Mouse (Mus musculus) embryonic facial prominence, embryonic 14.5 days (tissue): ENCODE results near the gene Arrdc2. TPM values are rescaled to one million over a fixed set of nuclear protein-coding genes. Genes with fewer than 3 reads are reported as not detected.

Source experiments
- ATAC-seq: fragments of 200-750 bp; cut with Nextera tagmentation; 2 replicates; pipeline ENCODE4 v1.8.0; 2017; ENCODE audit warnings: low read depth, moderate number of reproducible peaks, moderate TSS enrichment
- DNase-seq: peaks from one replicate; pipeline ENCODE4 v3.0.0-alpha.2; 2015; ENCODE audit warnings: low spot score
- H3K27ac ChIP-seq: fragments of 300-500 bp; sonication (generic); replicated peaks from 2 replicates; pipeline ENCODE4 v1.5.1; 2014; ENCODE audit warnings: low read depth, mild to moderate bottlenecking, low read length, moderate library complexity
- H3K27me3 ChIP-seq: fragments of 300-500 bp; sonication (generic); replicated peaks from 2 replicates; pipeline ENCODE4 v1.6.1; 2014; ENCODE audit warnings: low read length; ENCODE audit not compliant: control insufficient read depth, insufficient read depth
- H3K36me3 ChIP-seq: fragments of 300-500 bp; sonication (generic); 2 replicates; pipeline ENCODE4 v1.6.1; 2014; ENCODE audit warnings: low read length, mixed read lengths; ENCODE audit not compliant: control insufficient read depth, insufficient read depth
- H3K4me1 ChIP-seq: fragments of 300-500 bp; sonication (generic); 2 replicates; pipeline ENCODE4 v1.6.1; 2014; ENCODE audit warnings: antibody characterized with exemption, low read length; ENCODE audit not compliant: control insufficient read depth, insufficient read depth
- H3K4me2 ChIP-seq: fragments of 300-500 bp; sonication (generic); 2 replicates; pipeline ENCODE4 v1.6.1; 2014; ENCODE audit warnings: low read depth, mild to moderate bottlenecking, low read length, moderate library complexity, mixed read lengths
- H3K4me3 ChIP-seq: fragments of 300-500 bp; sonication (generic); 2 replicates; pipeline ENCODE4 v1.5.1; 2014; ENCODE audit warnings: low read depth, mild to moderate bottlenecking, low read length
- H3K9ac ChIP-seq: fragments of 300-500 bp; sonication (generic); 2 replicates; pipeline ENCODE4 v1.6.1; 2014; ENCODE audit warnings: low read depth, mild to moderate bottlenecking, low read length, moderate library complexity, mixed read lengths
- H3K9me3 ChIP-seq: fragments of 300-500 bp; sonication (generic); 2 replicates; pipeline ENCODE4 v1.6.1; 2016; ENCODE audit warnings: low read length; ENCODE audit not compliant: control insufficient read depth
- WGBS: fragments of 180-500 bp; shearing (Covaris S2); extraction: QIAGEN DNeasy Blood & Tissue Kit; methylation state at CpG from one replicate; pipeline ENCODE4 v1.1.7; 2014; 5-methylcytosine and 5-hydroxymethylcytosine counted together
- polyA plus RNA-seq: library from polyadenylated mRNA; unstranded; fragments of >200 nt; fragmentation: Nextera tagmentation; extraction: Ambion mirVana; gene quantifications from 2 replicates; pipeline ENCODE4 v1.2.1, GENCODE M21; 2014

Gene Arrdc2
- polyA plus RNA-seq, 1 experiment from 2014 or later: 5.4 TPM

- Histone ChIP-seq H3K4me1 (no peaks in the 10 kb centered on the region), H3K9ac (no peak overlapping the region), H3K27me3 (peaks cover 19% of the 10 kb centered on the region), H3K9me3 (peaks cover 16% of the 10 kb centered on the region; the same call in 1 of the 2 replicates), H3K27ac (no peak overlapping the region), H3K4me2 (peak overlapping the region; percentile 42), H3K4me3 (peak overlapping the region; percentile 16; the same call in 1 of the 2 replicates), H3K36me3 (no peaks in the 10 kb centered on the region)
- DNase-seq (no peak), ATAC-seq (no peak)
- WGBS: 8% methylated on average over 28 of the region's 30 CpGs
Measured at GRCm38 (mm10) chr8:70816679-70817078, 22.8 kb downstream of the Arrdc2 start.

GRCm38 (mm10) chr8:70812885-70813284 lies 26.6 kb downstream of the Arrdc2 start:
- Histone ChIP-seq H3K27ac (no peak overlapping the region), H3K36me3 (no peaks in the 10 kb centered on the region), H3K9ac (no peak overlapping the region), H3K9me3 (no peaks in the 10 kb centered on the region), H3K4me2 (no peak overlapping the region), H3K4me1 (no peaks in the 10 kb centered on the region), H3K27me3 (peaks cover 19% of the 10 kb centered on the region), H3K4me3 (no peak overlapping the region)
- WGBS: 52% methylated on average over 4 of the region's 4 CpGs
- DNase-seq (no peak), ATAC-seq (no peak)

- 37% methylated on average over 4 of the region's 4 CpGs for WGBS
- no peak for DNase-seq
- H3K4me3 ChIP-seq: no peak overlapping the region
Measured at GRCm38 (mm10) chr8:70812055-70812454, 27.5 kb downstream of the Arrdc2 start.

GRCm38 (mm10) chr8:70810962-70811680 lies 28.4 kb downstream of the Arrdc2 start:
- WGBS: 64% methylated on average over 20 of the region's 20 CpGs
- Histone ChIP-seq H3K9ac (no peak overlapping the region), H3K4me2 (no peak overlapping the region), H3K27me3 (peaks cover 4% of the 10 kb centered on the region; the same call in 1 of the 2 replicates), H3K4me1 (no peaks in the 10 kb centered on the region), H3K36me3 (no peaks in the 10 kb centered on the region), H3K9me3 (no peaks in the 10 kb centered on the region), H3K4me3 (no peak overlapping the region), H3K27ac (no peak overlapping the region)
- ATAC-seq (no peak; the same call in 1 of the 2 replicates), DNase-seq (no peak)

More at GRCm38 (mm10) chr8:70812055-70812454, 27.5 kb downstream of the Arrdc2 start:
- ATAC-seq: no peak
- H3K9ac ChIP-seq: no peak overlapping the region
- H3K4me1 ChIP-seq: no peaks in the 10 kb centered on the region
- H3K9me3 ChIP-seq: no peaks in the 10 kb centered on the region
- H3K27ac ChIP-seq: no peak overlapping the region
- no peak overlapping the region for H3K4me2 ChIP-seq
- H3K36me3 ChIP-seq: no peaks in the 10 kb centered on the region
- H3K27me3 ChIP-seq: peaks cover 13% of the 10 kb centered on the region

- Histone ChIP-seq H3K27me3 (peaks cover 4% of the 10 kb centered on the region; the same call in 1 of the 2 replicates), H3K9ac (no peak overlapping the region), H3K4me1 (0 out of 2 replicates have a peak, but pooled peaks cover 2% of the 10 kb centered on the region), H3K4me3 (no peak overlapping the region), H3K9me3 (no peaks in the 10 kb centered on the region), H3K4me2 (no peak overlapping the region), H3K36me3 (no peaks in the 10 kb centered on the region), H3K27ac (no peak overlapping the region)
- ATAC-seq (no peak), DNase-seq (no peak)
- 72% methylated on average over 7 of the region's 8 CpGs for WGBS
Measured at GRCm38 (mm10) chr8:70808955-70809701, 30.4 kb downstream of the Arrdc2 start.

- H3K9me3 ChIP-seq: no peaks in the 10 kb centered on the region
- H3K36me3 ChIP-seq: no peaks in the 10 kb centered on the region
- 0 out of 2 replicates have a peak, but pooled peaks cover 8% of the 10 kb centered on the region for H3K4me1 ChIP-seq
- H3K9ac ChIP-seq: no peak within 1 kb of the TSS
- H3K4me2 ChIP-seq: no peak within 1 kb of the TSS
- H3K27ac ChIP-seq: no peak within 1 kb of the TSS
- DNase-seq: no peak
- ATAC-seq: no peak
- peaks cover 11% of the 10 kb centered on the region for H3K27me3 ChIP-seq
- no peak within 1 kb of the TSS for H3K4me3 ChIP-seq
- 66% methylated on average over 5 of the region's 5 CpGs for WGBS
Measured at GRCm38 (mm10) chr8:70808239-70808638, 31.3 kb downstream of the Arrdc2 start, which contains the start of gene Il12rb1. TSS of gene Il12rb1 (plus strand) at chr8:70808449.

- H3K4me1 ChIP-seq: 0 out of 2 replicates have a peak, but pooled peaks cover 8% of the 10 kb centered on the region
- H3K36me3 ChIP-seq: no peaks in the 10 kb centered on the region
- no peak overlapping the region for H3K4me3 ChIP-seq
- H3K27me3 ChIP-seq: peaks cover 11% of the 10 kb centered on the region
- H3K9me3 ChIP-seq: no peaks in the 10 kb centered on the region
- DNase-seq (no peak), ATAC-seq (no peak)
- H3K9ac ChIP-seq: no peak overlapping the region
- WGBS: 27% methylated on average over 1 of the region's 1 CpGs
- no peak overlapping the region for H3K4me2 ChIP-seq
- H3K27ac ChIP-seq: no peak overlapping the region
Measured at GRCm38 (mm10) chr8:70807304-70807703, 32.2 kb downstream of the Arrdc2 start.

GRCm38 (mm10) chr8:70806541-70806940 lies 33.0 kb downstream of the Arrdc2 start:
- H3K27ac ChIP-seq: no peak overlapping the region
- no peak overlapping the region for H3K9ac ChIP-seq
- H3K4me1 ChIP-seq: 0 out of 2 replicates have a peak, but pooled peaks cover 8% of the 10 kb centered on the region
- no peaks in the 10 kb centered on the region for H3K9me3 ChIP-seq
- H3K36me3 ChIP-seq: no peaks in the 10 kb centered on the region
- H3K27me3 ChIP-seq: peaks cover 11% of the 10 kb centered on the region
- H3K4me3 ChIP-seq: no peak overlapping the region
- no peak for ATAC-seq
- DNase-seq: no peak
- WGBS: 68% methylated on average over 4 of the region's 4 CpGs
- H3K4me2 ChIP-seq: no peak overlapping the region
